Mouse (Mus musculus) CH12.LX (cell line): ENCODE measurements around the gene Calm4. TPM values are rescaled to one million over a fixed set of nuclear protein-coding genes. Genes with fewer than 3 reads are reported as not detected.
"Not testable (repeated sequence)": the region's sequence is repeated elsewhere in the genome, so short reads cannot be mapped to it uniquely, and the experiment has no call there.

Experiments used
- DNase-seq: peaks from one replicate; pipeline ENCODE4 v3.0.0-alpha.2; 2013; ENCODE audit errors: extremely low read depth
- H3K27ac ChIP-seq: 2 replicates; pipeline ENCODE4 v1.5.1; 2012; ENCODE audit warnings: low read depth, mild to moderate bottlenecking, control low read depth, moderate library complexity; ENCODE audit not compliant: insufficient read depth
- H3K27me3 ChIP-seq: replicated peaks from 2 replicates; pipeline ENCODE3; 2012; ENCODE audit warnings: inconsistent platforms
- H3K36me3 ChIP-seq, 2 experiments: replicated peaks in 1 of 2; 2 replicates each; pipeline versions ENCODE3 to v1.6.1; 2012; ENCODE audit warnings: inconsistent platforms in 1 of 2, low read length in 1 of 2, mild to moderate bottlenecking in 1 of 2, mixed read lengths in 1 of 2, moderate library complexity in 1 of 2; ENCODE audit not compliant: control insufficient read depth in 1 of 2, insufficient read depth in 1 of 2
- H3K4me1 ChIP-seq, 2 experiments: 2 replicates each; pipeline ENCODE4 v1.6.1; 2012; ENCODE audit warnings: inconsistent platforms in 1 of 2, moderate library complexity in 1 of 2; ENCODE audit not compliant: insufficient read depth in 2 of 2, control insufficient read depth in 1 of 2
- H3K4me2 ChIP-seq: 2 replicates; pipeline ENCODE4 v1.6.1; 2012; ENCODE audit warnings: low read depth, mild to moderate bottlenecking, control low read depth; ENCODE audit not compliant: poor library complexity, insufficient read depth, severe bottlenecking
- H3K4me3 ChIP-seq, 3 experiments: fragments of 150-350 bp in 1 of 3; sonication (generic) in 1 of 3; replicated peaks in 1 of 3; 2 replicates each; pipeline versions ENCODE3 to v1.5.1; 2011 to 2012; ENCODE audit warnings: low read depth in 2 of 3, low read length in 2 of 3, mild to moderate bottlenecking in 2 of 3, moderate library complexity in 2 of 3, control low read depth in 1 of 3, improper control_type of control experiment in 1 of 3, inconsistent platforms in 1 of 3, mixed read lengths in 1 of 3; ENCODE audit not compliant: poor library complexity in 1 of 3
- H3K79me2 ChIP-seq: replicated peaks from 2 replicates; pipeline ENCODE4 v1.6.1; 2012; ENCODE audit warnings: mild to moderate bottlenecking, moderate library complexity; ENCODE audit not compliant: control insufficient read depth, poor library complexity, insufficient read depth, severe bottlenecking; ENCODE audit errors: extremely low read depth
- H3K9ac ChIP-seq: 2 replicates; pipeline ENCODE4 v1.6.1; 2012; ENCODE audit warnings: low read depth, mild to moderate bottlenecking, control low read depth, moderate library complexity; ENCODE audit not compliant: insufficient read depth
- H3K9me3 ChIP-seq: replicated peaks from 2 replicates; pipeline ENCODE3; 2012; ENCODE audit warnings: low read length, inconsistent platforms, mixed read lengths
- CHD2 ChIP-seq: IDR thresholded peaks from 2 replicates; pipeline ENCODE4 v1.6.1; 2011; ENCODE audit warnings: low read length, improper control_type of control experiment
- E2F4 ChIP-seq: IDR thresholded peaks from 2 replicates; pipeline ENCODE4 v1.6.1; 2011; ENCODE audit warnings: low read depth, low read length, improper control_type of control experiment; ENCODE audit not compliant: insufficient replicate concordance
- ELF1 ChIP-seq: IDR thresholded peaks from 2 replicates; pipeline ENCODE4 v1.6.1; 2014; ENCODE audit warnings: low read depth, mild to moderate bottlenecking, inconsistent platforms, low read length, improper control_type of control experiment
- ETS1 ChIP-seq: conservative IDR thresholded peaks from 2 replicates; pipeline ENCODE4 v1.6.1; 2012; ENCODE audit warnings: low read depth, mild to moderate bottlenecking, inconsistent platforms, low read length, improper control_type of control experiment, moderate library complexity
- GABPA ChIP-seq: IDR thresholded peaks from 2 replicates; pipeline ENCODE4 v1.6.1; 2012; ENCODE audit warnings: low read depth, low read length, improper control_type of control experiment, inconsistent platforms; ENCODE audit not compliant: insufficient replicate concordance
- HCFC1 ChIP-seq: IDR thresholded peaks from 2 replicates; pipeline ENCODE4 v1.6.1; 2012; ENCODE audit warnings: low read depth, mild to moderate bottlenecking, inconsistent platforms, low read length, improper control_type of control experiment
- JUND ChIP-seq: conservative IDR thresholded peaks from 2 replicates; pipeline ENCODE4 v1.6.1; 2011; ENCODE audit warnings: low read depth, low read length, improper control_type of control experiment
- KAT2A ChIP-seq: IDR thresholded peaks from 2 replicates; pipeline ENCODE4 v1.6.1; 2012; ENCODE audit warnings: low read length, improper control_type of control experiment, inconsistent platforms; ENCODE audit not compliant: insufficient replicate concordance
- MAFK ChIP-seq: IDR thresholded peaks from 2 replicates; pipeline ENCODE4 v1.6.1; 2011; ENCODE audit warnings: low read length, improper control_type of control experiment; ENCODE audit not compliant: insufficient replicate concordance
- MAX ChIP-seq: IDR thresholded peaks from 2 replicates; pipeline ENCODE4 v1.6.1; 2011; ENCODE audit warnings: low read length, improper control_type of control experiment
- MAZ ChIP-seq: IDR thresholded peaks from 2 replicates; pipeline ENCODE4 v1.6.1; 2012; ENCODE audit warnings: low read depth, mild to moderate bottlenecking, inconsistent platforms, low read length, improper control_type of control experiment, moderate library complexity
- MXI1 ChIP-seq: IDR thresholded peaks from 2 replicates; pipeline ENCODE4 v1.6.1; 2011; ENCODE audit warnings: mild to moderate bottlenecking, low read depth, low read length, improper control_type of control experiment
- NRF1 ChIP-seq: IDR thresholded peaks from 2 replicates; pipeline ENCODE4 v1.6.1; 2014; ENCODE audit warnings: low read depth, mild to moderate bottlenecking, inconsistent platforms, low read length, improper control_type of control experiment, moderate library complexity
- PAX5 ChIP-seq: IDR thresholded peaks from 2 replicates; pipeline ENCODE4 v1.6.1; 2012; ENCODE audit warnings: low read length, inconsistent platforms, mixed read lengths
- SIN3A ChIP-seq: IDR thresholded peaks from 2 replicates; pipeline ENCODE4 v1.6.1; 2012; ENCODE audit warnings: low read length, improper control_type of control experiment, inconsistent platforms
- SMC3 ChIP-seq: IDR thresholded peaks from 2 replicates; pipeline ENCODE4 v1.6.1; 2011; ENCODE audit warnings: low read depth, low read length, improper control_type of control experiment
- ZC3H11A ChIP-seq: IDR thresholded peaks from 2 replicates; pipeline ENCODE4 v1.6.1; 2012; ENCODE audit warnings: low read depth, mild to moderate bottlenecking, inconsistent platforms, low read length, improper control_type of control experiment
- ZKSCAN1 ChIP-seq: IDR thresholded peaks from 2 replicates; pipeline ENCODE4 v1.6.1; 2012; ENCODE audit warnings: low read depth, inconsistent platforms, low read length, improper control_type of control experiment, borderline replicate concordance
- ZMIZ1 ChIP-seq: IDR thresholded peaks from 2 replicates; pipeline ENCODE4 v1.6.1; 2012; ENCODE audit warnings: low read depth, mild to moderate bottlenecking, inconsistent platforms, low read length, improper control_type of control experiment
- ZNF384 ChIP-seq: IDR thresholded peaks from 2 replicates; pipeline ENCODE4 v1.6.1; 2012; ENCODE audit warnings: low read depth, low read length, improper control_type of control experiment, inconsistent platforms
- dilution Hi-C: fragments of 300-500 bp; cut with MboI; formaldehyde crosslinking; loops from 2 replicates; pipeline ENCODE4 v1.14.3; 2020; ENCODE audit warnings: low sequenced_read_pairs; ENCODE audit not compliant: extremely low pct_unique_long_range_greater_than_20kb, extremely low pct_ligation_motif_present
- in situ Hi-C: fragments of 300-500 bp; cut with MboI; formaldehyde crosslinking; loops from 3 replicates; pipeline ENCODE4 v1.14.3; 2019; ENCODE audit warnings: low sequenced_read_pairs, low pct_ligation_motif_present, low pct_unique_long_range_greater_than_20kb, mixed read lengths
- polyA plus RNA-seq: library from polyadenylated mRNA; unstranded; fragments of >175 nt; gene quantifications from 2 replicates; pipeline ENCODE4 v1.2.1, GENCODE M21; 2012; ENCODE audit warnings: low read depth; ENCODE audit not compliant: insufficient read length
- total RNA-seq, 2 experiments: library from RNA; depleted of rRNA; stranded (reverse); fragments of 300-350 nt in 1 of 2; fragments of >200 nt in 1 of 2; gene quantifications; 2 replicates each; pipeline ENCODE4 v1.2.3; 2012 to 2014

Gene Calm4
- total and polyA plus RNA-seq, 3 experiments, result not detected

GRCm38 (mm10) chr13:3832450-3832849, 5.1 kb upstream of the Calm4 start:
- dilution Hi-C loops (no loop called here), in situ Hi-C loops (no loop called here)
- no peak overlapping the region for H3K9ac ChIP-seq
- no peak for DNase-seq
- no peak overlapping the region for H3K4me3 ChIP-seq
- no peaks in the 10 kb centered on the region for H3K36me3 ChIP-seq
- H3K4me1 ChIP-seq, result peaks cover 0 to 6% of the 10 kb centered on the region in 2 experiments; a peak in 1 of 4 replicates
- H3K79me2 ChIP-seq, result no peaks in the 10 kb centered on the region
- TF ChIP-seq GABPA (no peak), HCFC1 (no peak), JUND (no peak), CHD2 (no peak), MAX (no peak)
- no peak overlapping the region for H3K27ac ChIP-seq
- H3K27me3 ChIP-seq, result no peaks in the 10 kb centered on the region
- H3K9me3 ChIP-seq, result no peaks in the 10 kb centered on the region
- H3K4me2 ChIP-seq, result no peak overlapping the region

- H3K36me3 ChIP-seq, H3K9ac ChIP-seq, H3K79me2 ChIP-seq, in situ Hi-C loops, H3K27me3 ChIP-seq, H3K4me3 ChIP-seq, DNase-seq, dilution Hi-C loops, H3K27ac ChIP-seq, H3K9me3 ChIP-seq, H3K4me2 ChIP-seq: not testable (repeated sequence)
- H3K4me1 ChIP-seq, result peaks cover 0 to 13% of the 10 kb centered on the region in 2 experiments; a peak in 2 of 4 replicates
Observed at GRCm38 (mm10) chr13:3833644-3834043, 3.9 kb upstream of the Calm4 start.

GRCm38 (mm10) chr13:3840662-3841061, 3.1 kb downstream of the Calm4 start:
- H3K36me3 ChIP-seq, H3K4me3 ChIP-seq, dilution Hi-C loops, H3K79me2 ChIP-seq, H3K4me2 ChIP-seq, in situ Hi-C loops, H3K4me1 ChIP-seq, H3K27ac ChIP-seq, H3K27me3 ChIP-seq, H3K9ac ChIP-seq, DNase-seq, H3K9me3 ChIP-seq: not testable (repeated sequence)

GRCm38 (mm10) chr13:3850330-3850729, 12.8 kb downstream of the Calm4 start:
- DNase-seq, result no peak
- dilution Hi-C loops (no loop called here), in situ Hi-C loops (no loop called here)
- peaks cover 0 to 14% of the 10 kb centered on the region in 2 experiments; a peak in 2 of 4 replicates for H3K4me1 ChIP-seq
- no peaks in the 10 kb centered on the region for H3K36me3 ChIP-seq
- no peak overlapping the region for H3K4me3 ChIP-seq
- no peaks in the 10 kb centered on the region for H3K27me3 ChIP-seq
- no peak overlapping the region for H3K9ac ChIP-seq
- no peak overlapping the region for H3K4me2 ChIP-seq
- no peak overlapping the region for H3K27ac ChIP-seq
- H3K9me3 ChIP-seq, result no peaks in the 10 kb centered on the region
- H3K79me2 ChIP-seq, result no peaks in the 10 kb centered on the region
- TF ChIP-seq KAT2A (no peak), ZC3H11A (no peak), E2F4 (no peak), GABPA (no peak), SIN3A (no peak), SMC3 (no peak), ELF1 (no peak), PAX5 (no peak), MAFK (no peak), MAZ (no peak), ZNF384 (no peak), ZMIZ1 (no peak), ETS1 (no peak), ZKSCAN1 (no peak), MXI1 (no peak), NRF1 (no peak)
